Mouse (Mus musculus) gastrocnemius, adult 18-20 months (tissue): ENCODE data around the gene Mboat2. TPM values are rescaled to one million over a fixed set of nuclear protein-coding genes. Genes with fewer than 3 reads are reported as not detected.

ENCODE experiments used
- DNase-seq: peaks from one replicate; pipeline ENCODE4 v3.0.0; 2021; ENCODE audit warnings: low spot score
- long read RNA-seq, 2 experiments: library from polyadenylated mRNA; stranded (forward); transcript quantifications; one replicate each; pipeline ENCODE4 v2.0.0; 2021
- total RNA-seq, 2 experiments: library from RNA; stranded (reverse); gene quantifications; 2 replicates each; pipeline ENCODE4 v1.2.3; 2021

Mboat2 gene
- total RNA-seq = 1 to 10 TPM in 1 of 2 experiments, under 1 TPM in 1; 0.50 to 1.9 TPM
- long read RNA-seq, experiment 1 = 0 reads
- long read RNA-seq, experiment 2, partial matches to known transcripts = 0 of 1 reads
- long read RNA-seq, experiment 2, other reads (novel, unspliced or antisense) = 0 of 1 reads

DNA sequence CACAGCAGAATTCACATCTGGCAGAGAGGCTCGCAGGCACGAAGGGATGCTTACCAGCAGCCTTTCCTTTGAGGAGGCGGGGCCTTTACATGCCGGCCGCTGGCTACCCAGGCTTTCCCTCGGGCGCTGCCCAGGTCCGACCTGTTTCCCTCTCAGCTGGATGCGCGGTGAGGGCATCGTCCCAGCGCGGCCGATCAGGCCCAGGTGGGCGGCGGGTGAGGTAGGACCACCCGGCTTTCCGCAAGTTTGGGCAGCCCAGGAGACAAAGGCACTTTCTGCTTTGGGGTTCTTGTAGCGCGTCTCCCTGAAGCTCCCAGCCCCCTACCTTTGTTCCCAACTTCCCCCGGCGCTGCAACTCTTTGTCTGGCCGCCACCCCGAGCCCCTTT is at the start of gene Mboat2:
Mboat2 (plus strand) TSS at position 114 of the 387 bp plus-strand sequence.
- no peak for DNase-seq

DNA sequence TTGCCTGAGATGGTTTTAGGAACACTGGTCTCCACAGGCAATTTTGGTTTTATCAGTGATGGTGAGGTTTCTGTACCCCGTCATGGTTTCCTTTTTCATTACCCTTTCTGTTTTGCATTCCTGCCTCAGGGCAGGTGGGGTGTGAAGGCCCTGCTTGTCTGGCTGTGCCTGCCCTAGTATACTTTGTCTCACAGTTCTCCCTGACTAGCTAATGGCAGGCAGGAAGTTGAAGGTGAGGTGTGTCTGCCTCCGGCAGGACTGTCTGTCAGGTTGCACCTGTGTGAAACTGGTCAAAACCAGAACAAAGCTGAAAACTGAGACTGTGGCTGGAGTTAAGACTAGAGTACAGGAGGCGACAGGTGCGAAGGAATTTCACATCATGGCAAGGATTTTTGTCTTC is 46.9 kb upstream of the Mboat2 start:
- no peak for DNase-seq

DNA sequence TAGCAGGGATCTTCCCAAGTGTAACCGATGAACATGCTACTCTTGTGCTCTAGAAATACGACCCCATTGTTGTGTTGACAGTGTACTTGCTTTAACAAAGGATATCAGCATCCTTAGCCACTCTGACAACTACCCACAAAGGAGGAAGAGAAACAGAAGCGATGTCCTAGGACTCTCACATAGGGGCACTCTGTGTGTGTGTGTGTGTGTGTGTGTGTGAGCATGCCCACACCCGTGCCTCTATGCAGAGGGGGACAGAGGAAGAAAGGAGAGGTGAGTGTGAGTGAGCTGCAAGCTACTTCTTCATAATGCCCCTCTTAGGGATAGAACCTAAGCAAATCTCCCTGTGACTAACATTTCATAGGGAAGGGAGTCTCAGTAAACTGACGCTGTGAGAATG is 44.8 kb upstream of the Mboat2 start:
- DNase-seq = no peak

DNA sequence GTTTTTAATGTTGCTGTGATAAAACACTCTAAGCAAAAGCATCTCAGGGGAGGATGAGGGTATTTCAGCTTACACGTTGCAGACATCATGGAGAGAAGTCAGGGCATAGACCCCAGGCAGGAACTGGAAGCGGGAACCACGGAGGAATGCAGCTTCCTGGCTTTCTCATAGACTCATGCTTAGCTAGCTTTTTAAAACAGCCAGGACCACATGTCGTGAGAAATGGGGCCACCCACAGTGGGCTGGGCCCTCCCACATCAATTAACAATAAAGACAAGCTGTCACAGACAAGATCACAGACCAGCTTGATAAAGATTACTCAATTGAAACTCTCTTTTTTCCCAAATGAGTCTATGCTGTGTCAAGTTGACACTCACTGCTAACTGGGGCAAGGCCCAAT is 44.4 kb upstream of the Mboat2 start:
- no peak for DNase-seq

DNA sequence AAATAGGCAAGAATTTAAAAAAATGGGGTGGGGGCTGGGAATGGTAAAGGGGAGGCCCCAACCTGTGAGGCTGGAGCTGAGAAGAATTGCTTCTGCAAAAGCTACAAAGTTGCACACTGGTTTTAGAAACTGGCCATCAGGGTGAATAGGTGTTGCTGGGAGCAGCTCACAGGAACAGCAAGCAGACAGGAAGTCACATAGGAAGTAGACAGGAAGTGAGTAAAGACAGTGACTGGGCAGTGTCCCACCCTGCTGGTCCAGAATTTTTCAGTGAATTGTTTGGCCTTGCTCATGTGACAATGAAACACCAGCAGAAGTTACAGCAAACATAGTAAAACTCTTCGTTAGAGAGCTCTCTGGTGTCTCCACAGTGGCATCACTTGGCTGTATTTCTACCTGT is 41.0 kb upstream of the Mboat2 start:
- DNase-seq = no peak

DNA sequence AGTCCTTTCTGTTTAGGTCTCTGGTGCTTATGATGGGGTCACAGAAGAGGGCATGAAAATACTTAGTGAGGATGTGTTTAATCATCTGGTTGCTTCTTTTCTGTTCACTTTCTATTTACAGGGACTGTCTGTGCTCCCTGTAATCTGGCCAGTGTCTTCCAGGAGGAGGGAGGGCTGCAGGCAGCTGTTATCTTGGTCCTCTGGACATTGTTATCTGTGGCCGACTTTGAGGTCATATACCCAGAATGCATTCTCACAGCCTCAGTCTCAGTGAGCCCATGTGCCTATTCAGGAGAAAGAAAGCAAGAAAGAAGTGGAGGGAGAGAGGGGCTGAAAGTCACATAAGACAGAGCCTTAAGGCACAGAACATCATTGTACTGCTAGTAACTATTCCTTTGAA is 19.4 kb upstream of the Mboat2 start:
- no peak for DNase-seq

DNA sequence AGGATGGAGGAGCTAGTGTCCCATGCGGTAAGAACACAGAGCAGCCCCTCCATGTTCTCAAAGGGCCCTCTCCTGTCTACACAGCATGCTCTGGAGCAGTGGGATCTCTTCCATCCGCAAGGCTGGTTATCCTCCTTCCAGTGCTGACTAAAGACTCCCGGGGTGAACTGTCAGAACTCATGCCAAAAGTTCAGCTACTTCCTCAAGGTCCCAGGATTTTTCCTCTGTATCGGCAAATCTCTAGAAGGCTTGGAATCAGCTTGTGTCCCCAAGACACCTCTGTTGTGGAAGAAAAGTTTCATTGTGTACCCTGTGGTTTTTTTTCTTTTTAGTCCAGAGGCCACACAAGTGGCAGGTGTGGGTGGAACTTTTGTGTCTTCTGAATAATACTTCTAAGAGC is 18.8 kb upstream of the Mboat2 start:
- no peak for DNase-seq

DNA sequence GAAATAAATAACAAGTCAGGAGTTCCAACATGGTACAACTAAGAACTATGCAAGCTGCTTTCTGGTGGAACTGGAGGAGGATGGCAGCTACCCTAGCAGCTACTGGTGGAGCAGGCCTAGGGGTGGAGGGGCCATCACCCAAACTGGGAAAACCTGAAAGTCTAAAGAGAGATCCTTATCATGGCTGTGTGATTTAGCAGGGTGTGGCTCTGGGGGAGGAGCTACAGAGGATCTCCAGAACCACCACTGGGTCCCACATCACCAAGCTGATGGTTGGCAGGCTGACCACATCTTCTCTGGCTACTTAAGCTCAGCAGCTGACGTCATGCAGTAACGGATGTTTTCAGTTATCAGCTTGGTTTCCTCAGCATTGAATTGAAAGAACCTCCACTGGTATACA is 7.8 kb upstream of the Mboat2 start:
- DNase-seq = no peak

DNA sequence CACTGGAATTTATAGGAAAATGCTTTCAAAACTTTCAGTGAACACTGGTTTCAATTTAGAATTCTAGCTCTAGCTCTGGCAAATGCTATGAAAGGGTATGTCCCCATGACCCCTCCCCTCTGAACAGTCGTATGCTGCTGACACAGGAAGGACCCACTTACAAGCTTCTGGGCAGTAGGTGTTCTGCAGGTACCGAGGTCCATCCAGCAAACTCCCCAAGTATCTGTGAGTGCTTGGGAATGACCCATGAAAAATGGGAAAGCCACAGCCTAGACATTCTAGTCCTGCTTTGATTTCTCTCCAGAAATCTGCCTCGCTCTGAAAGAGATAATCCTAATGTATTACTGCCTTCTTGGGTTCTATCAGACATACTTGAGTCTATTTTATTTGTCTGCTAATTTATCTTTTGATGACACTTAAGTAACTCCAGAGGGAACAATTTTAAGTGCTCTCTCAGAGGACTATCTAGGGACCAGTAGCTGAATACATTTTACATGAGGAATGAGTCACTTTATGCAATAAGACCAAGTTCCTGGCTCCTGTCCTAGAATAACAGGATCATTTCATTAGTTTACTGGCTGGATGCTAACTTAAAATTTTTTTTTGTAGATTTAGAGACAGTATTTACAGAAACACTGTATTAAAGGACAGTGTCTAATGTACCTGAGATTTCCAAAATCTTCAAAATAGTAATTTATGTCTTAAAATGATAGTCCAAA is 6.9 kb upstream of the Mboat2 start:
- no peak for DNase-seq

DNA sequence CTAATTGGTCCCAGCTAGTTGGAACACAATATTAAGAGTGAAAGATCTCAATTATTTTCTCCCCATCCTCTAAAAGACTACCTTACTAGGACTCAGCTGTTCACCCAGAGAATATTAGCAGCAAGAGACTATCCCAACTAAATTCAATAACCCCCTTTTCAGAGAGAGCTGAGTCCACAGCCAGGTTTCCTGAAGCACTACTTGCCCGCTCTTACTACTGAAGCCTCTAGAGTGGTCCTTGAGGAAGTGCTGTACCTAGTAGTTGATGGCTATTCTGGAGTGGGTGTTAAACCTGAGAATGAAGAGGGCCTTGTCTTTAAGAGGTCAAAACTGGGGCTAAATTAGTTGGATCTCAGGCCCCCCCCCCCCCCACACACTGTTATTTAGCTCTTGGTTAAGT is 593 bp upstream of the Mboat2 start:
- no peak for DNase-seq

DNA sequence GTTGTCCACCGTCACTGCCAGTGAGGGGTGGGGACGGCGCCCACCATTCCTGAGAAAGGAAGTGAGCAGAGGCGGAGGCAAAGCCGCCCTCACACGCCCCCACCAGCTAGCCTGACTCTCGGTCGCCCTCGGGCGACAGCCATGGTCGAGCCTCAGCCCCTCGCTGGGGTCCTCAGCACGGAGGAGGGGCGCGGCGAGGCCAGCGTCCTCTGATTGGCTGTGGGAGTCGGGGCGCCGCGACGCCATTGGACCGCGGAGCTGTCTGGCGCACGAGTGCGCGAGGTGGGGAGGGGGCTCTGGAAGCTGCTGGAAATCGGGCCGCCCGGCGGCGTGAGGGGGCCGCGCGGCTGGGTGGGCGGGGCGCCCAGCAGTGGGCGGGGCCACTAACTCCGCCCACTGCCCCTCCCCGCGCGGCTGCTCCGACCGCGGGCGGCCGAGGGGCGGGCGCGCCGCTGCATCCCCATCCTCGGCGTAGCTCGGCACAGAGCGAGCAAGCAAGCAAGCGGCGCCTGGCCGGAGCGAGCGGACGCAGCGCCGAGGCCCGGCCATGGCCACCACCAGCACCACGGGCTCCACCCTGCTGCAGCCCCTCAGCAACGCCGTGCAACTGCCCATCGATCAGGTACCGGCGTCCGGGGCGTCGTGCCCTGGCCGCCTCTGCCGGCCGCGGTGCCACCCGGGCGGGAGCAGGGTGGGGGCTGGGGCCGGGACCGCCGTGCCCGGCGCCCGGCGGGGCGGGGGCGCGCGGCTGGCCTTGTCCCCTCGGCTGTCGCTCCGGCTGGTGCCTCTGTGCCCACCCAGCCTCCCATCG is 679 bp downstream of the Mboat2 start:
- peak; percentile 53 for DNase-seq

DNA sequence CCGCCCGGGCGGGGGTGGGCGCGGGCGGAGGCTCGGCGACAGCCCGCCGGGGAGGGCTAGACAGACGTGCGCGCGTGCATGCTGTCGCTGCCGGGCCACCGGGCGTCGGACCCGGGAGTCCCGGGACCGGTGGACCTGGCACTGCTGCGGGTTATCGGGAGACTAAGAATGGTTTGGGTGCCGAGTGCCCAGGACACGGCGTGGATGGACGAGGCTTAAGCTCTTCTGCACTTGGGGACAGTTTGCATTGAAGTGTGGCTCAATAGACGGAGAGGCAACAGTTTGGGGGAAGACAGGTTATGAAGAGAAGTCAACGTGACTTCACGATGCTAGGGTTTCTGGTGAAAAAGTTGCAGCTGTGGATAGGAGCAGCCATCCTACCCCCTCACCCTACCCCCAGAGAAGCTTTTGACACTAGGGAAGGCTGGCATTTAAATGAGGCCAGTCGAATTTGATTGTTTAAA is 1.3 kb downstream of the Mboat2 start:
- no peak for DNase-seq

DNA sequence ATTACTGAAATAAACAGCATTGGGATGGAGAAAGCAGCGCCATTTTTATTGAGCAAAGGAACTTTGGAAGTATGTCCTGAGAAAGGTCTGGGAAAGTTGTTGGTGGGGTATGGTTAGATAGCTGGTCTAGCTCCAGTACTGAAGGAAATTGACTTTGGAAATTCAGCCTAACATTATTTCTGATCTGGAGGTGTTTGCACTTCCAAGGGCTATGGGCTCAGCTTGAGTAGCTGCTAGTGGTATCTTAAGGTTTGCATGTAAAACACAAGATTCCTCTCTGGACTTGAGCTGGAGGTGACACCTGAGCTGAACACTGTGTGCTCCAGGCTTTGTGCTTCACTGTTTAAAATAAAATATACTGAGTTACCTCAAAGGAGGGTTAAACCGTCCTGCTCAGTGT is 1.8 kb downstream of the Mboat2 start:
- DNase-seq = no peak

DNA sequence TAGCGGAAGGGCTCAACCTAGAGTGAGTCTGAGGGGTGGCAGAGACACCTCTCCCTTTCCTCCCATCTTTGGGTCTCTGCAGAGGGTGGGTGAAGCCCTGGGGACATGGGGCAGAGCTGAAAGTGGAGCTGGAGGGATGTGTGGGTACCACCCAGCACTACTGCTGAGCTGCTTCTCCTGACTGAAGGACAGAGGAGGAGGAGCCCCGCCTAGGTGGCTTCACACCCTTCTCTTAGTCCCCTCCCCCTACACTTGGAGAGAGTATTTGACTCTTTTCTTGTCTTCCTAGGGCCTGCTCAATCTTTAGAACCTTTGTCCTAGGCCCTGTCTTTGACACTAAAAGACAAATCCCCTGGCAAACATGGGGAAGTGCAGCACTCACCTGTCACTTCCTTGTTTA is 7.3 kb downstream of the Mboat2 start:
- no peak for DNase-seq

DNA sequence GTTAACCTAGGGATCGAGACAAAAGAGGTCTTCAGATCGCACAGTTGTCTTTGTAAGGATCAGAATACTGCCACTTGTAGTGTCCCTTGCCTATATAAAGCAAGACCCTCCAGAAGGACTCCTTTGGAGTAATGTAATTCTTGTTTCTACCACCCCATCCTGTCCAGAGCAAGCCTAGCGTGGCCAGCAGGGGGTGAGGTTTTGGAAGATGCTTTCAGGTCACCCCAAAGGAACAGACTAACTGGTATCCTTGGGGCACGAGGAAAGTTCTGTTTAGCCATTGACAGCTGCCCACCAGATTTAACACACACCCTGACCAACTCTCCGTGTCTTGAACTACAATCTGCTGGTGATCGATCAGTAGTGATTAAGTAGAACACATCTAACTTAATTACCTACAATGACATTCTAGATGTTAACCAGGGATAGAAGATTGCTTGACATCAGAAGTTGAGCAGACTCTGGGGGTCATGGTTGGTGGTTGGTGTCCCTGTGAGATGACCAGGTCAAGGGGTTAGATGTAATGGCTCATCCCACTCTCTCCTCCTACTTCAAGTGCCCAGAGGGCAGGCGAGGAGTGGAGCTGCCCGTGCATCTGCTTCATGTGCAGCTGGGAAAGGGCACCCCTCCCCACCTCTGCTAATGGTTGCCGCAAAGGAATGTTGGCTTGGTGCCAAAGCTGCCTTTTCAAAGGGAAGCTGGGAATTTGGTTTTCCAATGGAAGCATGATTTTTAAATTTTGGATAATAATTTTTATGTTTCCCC is 10.6 kb downstream of the Mboat2 start:
- no peak for DNase-seq

DNA sequence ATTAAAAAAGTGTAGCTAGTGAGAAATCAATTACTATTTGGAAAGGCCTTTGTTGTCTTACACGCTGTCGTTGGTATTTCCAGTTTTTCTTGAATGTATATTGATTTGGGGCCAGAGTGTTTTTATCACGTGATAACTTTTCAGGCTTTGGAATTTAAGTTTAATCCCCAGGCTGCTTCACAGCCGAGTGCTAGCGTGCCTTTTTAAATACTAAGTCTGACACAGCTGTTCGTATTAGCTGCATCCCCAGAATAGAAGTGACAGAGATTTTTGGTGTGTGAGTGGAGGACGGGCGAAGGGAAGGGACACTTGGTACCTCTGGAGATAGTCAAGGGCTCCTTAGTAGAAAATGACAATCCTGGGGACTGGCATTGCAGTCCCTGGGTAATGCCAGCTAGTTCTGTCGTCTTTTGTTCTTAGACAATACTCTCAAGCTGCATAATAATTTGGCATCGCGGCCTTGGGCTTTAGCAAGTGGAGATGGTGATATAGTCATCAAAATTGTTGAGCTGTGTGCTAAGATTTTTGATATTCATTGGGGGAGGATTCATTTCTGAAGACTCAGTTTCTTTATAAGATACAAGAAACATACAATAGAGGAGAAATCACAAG is 11.7 kb downstream of the Mboat2 start:
- DNase-seq = no peak

DNA sequence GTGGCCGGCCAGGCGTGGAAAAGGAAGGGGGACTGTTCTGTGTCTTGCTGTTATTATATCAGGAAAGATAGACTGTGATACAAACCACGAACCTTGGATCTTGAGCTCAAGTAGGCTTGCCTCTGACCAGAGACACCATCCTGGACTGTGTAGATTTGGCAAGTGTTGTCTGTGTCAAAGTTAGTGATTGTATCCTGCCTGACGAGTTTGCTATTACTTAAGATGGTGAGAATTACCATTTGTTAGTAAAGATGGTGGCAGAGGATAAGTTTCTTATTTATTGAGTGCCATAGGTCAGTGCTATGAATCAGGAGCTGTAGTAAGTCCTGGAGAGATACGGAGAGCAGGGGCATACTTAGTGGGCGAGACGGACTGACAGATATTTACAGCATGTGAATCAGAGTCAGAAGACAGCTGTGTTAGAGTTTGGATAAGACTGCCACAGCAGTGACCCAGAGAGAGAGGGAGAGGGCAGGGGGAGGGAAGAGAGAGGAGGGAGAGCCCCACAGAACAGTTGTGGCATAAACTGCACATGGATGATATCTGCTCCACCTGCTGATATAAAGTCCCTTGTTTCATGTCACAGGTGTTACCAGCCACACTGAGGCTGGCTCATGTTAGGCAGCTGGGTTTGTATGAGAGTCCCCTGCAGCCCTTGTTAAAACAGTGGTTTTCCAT is 12.9 kb downstream of the Mboat2 start:
- DNase-seq = no peak

DNA sequence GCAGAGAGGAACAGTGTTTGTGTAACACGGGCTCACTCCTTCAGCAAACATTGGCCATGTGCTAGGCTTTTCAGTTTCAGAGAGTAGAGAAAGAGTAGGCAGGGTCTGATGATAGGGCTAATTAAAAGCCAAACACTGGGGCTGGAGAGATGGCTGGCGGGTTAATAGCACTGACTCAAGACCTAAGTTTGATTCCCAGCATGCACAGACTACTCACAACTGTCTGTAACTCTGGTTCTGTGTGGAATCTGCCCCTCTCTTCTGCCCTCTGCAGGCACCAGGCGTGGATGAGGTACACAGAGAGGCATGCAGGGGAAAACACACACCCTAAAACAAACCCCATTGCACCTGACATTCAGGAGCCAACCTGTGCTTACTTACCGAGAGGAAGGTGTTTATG is 14.7 kb downstream of the Mboat2 start:
- DNase-seq = no peak

DNA sequence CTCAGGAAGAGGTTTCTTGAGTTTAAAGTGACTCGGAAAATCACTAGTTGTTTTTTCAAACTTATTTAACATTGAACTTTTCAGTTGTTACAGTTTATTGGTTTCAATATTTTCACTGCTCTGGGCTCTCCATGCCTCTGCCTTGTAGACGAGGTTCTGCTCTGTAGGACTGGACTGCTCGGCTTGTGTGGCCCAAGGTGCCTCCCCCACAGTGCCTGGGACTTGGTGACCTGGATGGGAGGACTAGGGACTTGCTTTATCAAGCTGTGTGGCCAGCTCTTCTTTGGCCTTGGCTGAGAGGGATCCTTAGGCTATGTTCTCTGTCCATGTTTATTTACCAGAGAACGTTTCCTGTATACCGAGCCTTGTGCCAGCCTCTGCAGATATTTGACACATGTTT is 17.4 kb downstream of the Mboat2 start:
- no peak for DNase-seq

DNA sequence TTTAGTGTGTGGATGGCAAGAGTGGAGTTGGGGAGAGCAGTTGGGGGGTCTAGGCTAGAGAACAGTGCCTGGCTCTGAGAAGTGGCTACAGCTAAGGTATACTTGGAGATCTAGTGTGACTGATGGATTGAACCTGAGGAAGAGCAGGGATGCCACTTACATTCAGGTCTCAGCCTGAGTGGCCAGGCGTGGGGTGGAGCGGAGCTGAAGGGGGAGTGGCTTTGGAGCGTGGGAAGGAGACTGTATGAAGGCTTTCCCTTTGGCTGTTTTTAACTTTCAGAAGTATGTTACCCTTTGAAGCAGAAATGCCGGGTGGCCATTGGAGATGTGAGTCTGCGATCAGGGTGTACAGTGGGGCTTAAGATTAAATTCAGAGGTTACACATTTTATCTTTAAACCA is 26.7 kb downstream of the Mboat2 start:
- no peak for DNase-seq

DNA sequence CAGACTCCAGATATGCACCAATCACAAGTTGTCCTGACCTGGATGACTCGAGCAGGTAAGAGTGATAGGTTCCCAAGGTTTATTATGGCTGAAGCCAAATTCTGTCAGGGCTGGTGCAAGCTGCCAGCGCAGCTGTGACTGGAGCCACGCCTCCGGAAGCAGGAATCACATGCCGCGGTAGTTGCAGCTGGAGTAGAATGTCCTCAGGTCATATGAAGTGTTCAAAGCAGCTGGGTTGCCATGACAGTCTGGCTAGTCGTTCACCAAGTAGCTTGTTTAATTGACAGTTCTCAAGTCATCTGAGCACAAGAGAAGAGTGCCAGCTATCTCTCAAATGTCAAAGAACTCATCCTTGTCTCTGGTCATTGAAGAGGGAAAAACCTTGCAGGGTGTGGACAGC is 28.7 kb downstream of the Mboat2 start:
- DNase-seq = no peak
